Mouse (Mus musculus) hindbrain, embryonic 12.5 days (tissue): ENCODE measurements at regions not wholly inside any gene's neighbourhood (a gene's known extent, or its start where the extent isn't known, plus 50 kb on each side); places are given as distances from the start of the nearest gene placed in this dataset.

ENCODE experiments used
- ATAC-seq: fragments of 200-750 bp; cut with Nextera tagmentation; 2 replicates; pipeline ENCODE4 v1.8.0; 2017; ENCODE audit warnings: moderate TSS enrichment; ENCODE audit not compliant: low FRiP score
- H3K27ac ChIP-seq: fragments of 300-500 bp; sonication (generic); 2 replicates; pipeline ENCODE4 v1.5.1; 2016; ENCODE audit warnings: mild to moderate bottlenecking
- H3K27me3 ChIP-seq: fragments of 300-500 bp; sonication (generic); 2 replicates; pipeline ENCODE4 v1.6.1; 2016; ENCODE audit warnings: mild to moderate bottlenecking
- H3K36me3 ChIP-seq: fragments of 300-500 bp; sonication (generic); 2 replicates; pipeline ENCODE4 v1.6.1; 2016; ENCODE audit warnings: mild to moderate bottlenecking
- H3K4me1 ChIP-seq: fragments of 300-500 bp; sonication (generic); 2 replicates; pipeline ENCODE4 v1.6.1; 2016
- H3K4me2 ChIP-seq: fragments of 300-500 bp; sonication (generic); replicated peaks from 2 replicates; pipeline ENCODE4 v1.6.1; 2016; ENCODE audit warnings: mild to moderate bottlenecking
- H3K4me3 ChIP-seq: fragments of 300-500 bp; sonication (generic); 2 replicates; pipeline ENCODE4 v1.5.1; 2016; ENCODE audit warnings: mild to moderate bottlenecking
- H3K9ac ChIP-seq: fragments of 300-500 bp; sonication (generic); 2 replicates; pipeline ENCODE4 v1.6.1; 2016; ENCODE audit warnings: mild to moderate bottlenecking, moderate library complexity
- H3K9me3 ChIP-seq: fragments of 300-500 bp; sonication (generic); replicated peaks from 2 replicates; pipeline ENCODE4 v1.6.1; 2016; ENCODE audit warnings: mild to moderate bottlenecking
- WGBS: fragments of 180-500 bp; shearing (Covaris S2); methylation state at CpG from one replicate; pipeline ENCODE4 v1.1.7; 2016; 5-methylcytosine and 5-hydroxymethylcytosine counted together

DNA sequence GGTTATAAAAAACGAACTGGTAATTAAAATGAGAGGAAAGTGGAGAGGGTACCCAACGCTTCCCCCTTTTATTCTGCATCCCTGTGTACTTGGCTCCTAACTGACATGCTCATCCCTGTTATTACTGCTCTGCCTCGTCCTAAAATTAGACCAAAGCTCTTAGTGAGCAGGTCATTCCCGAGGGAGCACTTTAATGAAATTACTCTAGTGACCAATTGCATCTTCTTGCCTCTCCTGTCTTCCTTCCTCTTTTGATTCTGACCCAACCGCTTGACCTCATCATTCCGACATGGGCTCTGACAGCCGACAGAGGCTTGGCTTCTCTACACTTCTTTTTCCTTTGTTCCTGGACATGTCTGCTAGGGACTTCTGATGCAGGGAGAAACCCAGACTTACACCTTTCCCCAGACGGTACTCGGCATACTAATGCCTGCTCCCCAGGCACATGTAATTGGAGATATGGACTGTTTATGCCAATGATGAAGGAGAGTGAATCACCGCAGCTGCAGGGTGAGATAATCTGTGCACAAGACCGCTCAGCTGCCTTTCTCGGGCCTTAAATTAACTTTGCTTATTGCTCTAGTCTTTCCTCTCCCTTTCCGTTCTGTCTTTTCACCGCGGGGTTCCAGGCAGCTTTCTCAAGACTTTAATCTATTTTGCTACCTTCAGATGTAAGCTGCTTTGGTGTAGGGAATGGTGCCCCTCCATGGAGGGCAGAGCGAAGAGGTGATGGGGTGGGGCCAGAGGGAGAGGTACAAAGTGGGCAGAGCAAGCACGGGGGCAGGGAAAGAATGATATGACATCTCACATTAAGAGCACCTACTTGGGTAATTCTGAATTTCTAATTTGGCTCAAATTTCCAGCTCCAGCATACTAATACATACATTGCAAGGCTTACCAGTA lies 66.1 kb upstream of the 4930583I09Rik start:
- H3K27ac ChIP-seq = peak overlapping the region; percentile 62; the same call in 1 of the 2 replicates

DNA sequence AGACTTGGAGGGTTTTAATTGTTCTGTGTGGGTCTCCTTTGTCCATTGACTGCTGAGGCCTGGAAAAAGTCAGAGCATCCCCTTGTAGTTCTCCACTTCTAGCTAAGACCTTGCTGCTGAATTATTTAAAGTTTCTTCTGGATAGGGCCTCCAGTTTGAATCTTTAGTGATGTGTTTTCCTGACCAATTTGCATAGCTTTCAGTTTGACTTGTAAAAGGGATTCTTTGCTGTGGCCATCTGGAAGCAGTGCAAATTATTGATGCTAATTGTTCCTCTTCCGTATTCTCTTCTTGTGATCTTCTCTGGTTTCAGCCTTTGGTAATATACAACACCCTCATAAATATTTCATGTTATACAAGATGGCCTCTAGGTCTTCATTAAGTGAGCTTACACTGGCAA lies 61.6 kb upstream of the 4930583I09Rik start:
- H3K4me2 ChIP-seq = no peak overlapping the region
- no peak overlapping the region for H3K27ac ChIP-seq
- H3K4me1 ChIP-seq = peaks cover 12% of the 10 kb centered on the region
- no peak for ATAC-seq
- no peaks in the 10 kb centered on the region for H3K9me3 ChIP-seq
- WGBS = 58% methylated on average over 1 of the region's 1 CpGs
- H3K27me3 ChIP-seq = no peaks in the 10 kb centered on the region
- H3K9ac ChIP-seq = no peak overlapping the region
- no peak overlapping the region for H3K4me3 ChIP-seq
- H3K36me3 ChIP-seq = no peaks in the 10 kb centered on the region

More for the DNA sequence above, 66.1 kb upstream of the 4930583I09Rik start:
- Histone ChIP-seq H3K4me1 (peaks cover 17% of the 10 kb centered on the region), H3K4me2 (no peak overlapping the region), H3K27me3 (no peaks in the 10 kb centered on the region), H3K4me3 (no peak overlapping the region), H3K9ac (no peak overlapping the region), H3K9me3 (no peaks in the 10 kb centered on the region), H3K36me3 (no peaks in the 10 kb centered on the region)
- ATAC-seq = peak; percentile 65
- 58% methylated on average over 17 of the region's 17 CpGs for WGBS

DNA sequence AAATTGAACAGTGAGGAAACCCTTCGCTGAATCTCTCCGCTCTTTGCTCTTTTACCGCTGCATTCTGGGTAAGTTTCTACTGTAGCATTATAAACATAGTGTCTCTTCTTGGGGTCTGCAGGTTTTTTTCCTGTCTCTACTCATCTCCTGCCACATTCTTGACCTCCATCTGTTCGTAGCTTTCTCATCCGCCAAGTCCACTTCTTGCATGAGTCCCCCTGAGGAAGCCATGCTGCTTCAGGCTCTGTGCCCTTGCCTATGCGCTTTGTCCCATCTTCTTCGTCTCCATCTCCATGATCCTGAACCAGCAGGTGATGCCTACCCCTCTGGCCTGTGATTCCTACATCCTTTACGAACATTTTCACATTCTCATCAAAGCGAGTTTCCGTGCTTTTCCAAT lies 60.0 kb upstream of the 4930583I09Rik start:
- Histone ChIP-seq H3K36me3 (no peaks in the 10 kb centered on the region), H3K4me3 (no peak overlapping the region), H3K9ac (no peak overlapping the region), H3K9me3 (no peaks in the 10 kb centered on the region), H3K27me3 (no peaks in the 10 kb centered on the region), H3K4me1 (0 out of 2 replicates have a peak, but pooled peaks cover 3% of the 10 kb centered on the region), H3K4me2 (no peak overlapping the region), H3K27ac (no peak overlapping the region)
- WGBS = 94% methylated on average over 10 of the region's 10 CpGs
- ATAC-seq = no peak

DNA sequence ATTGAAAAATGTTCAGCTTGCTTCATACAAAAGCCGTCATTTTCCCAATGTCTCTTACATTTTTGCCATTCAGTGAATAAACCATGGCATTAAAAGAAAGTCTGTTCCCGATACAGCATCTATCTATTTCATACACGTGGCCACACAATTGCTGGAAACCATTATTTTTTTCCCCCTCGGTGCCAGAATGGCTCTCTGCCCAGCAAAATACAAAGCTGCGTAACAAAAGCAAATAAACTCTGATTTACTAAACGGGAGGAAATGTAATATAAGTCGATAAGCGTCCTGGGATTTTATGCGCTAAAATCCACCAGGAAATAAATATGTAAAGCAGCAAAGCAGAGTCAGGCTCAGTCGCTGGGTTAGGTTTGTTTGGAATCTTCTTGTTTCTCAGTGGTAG lies 59.6 kb upstream of the 4930583I09Rik start:
- no peak overlapping the region for H3K27ac ChIP-seq
- H3K27me3 ChIP-seq = no peaks in the 10 kb centered on the region
- no peak overlapping the region for H3K9ac ChIP-seq
- H3K4me1 ChIP-seq = 0 out of 2 replicates have a peak, but pooled peaks cover 3% of the 10 kb centered on the region
- no peak overlapping the region for H3K4me3 ChIP-seq
- H3K36me3 ChIP-seq = no peaks in the 10 kb centered on the region
- no peak overlapping the region for H3K4me2 ChIP-seq
- ATAC-seq = no peak
- H3K9me3 ChIP-seq = no peaks in the 10 kb centered on the region
- WGBS = 86% methylated on average over 10 of the region's 10 CpGs

DNA sequence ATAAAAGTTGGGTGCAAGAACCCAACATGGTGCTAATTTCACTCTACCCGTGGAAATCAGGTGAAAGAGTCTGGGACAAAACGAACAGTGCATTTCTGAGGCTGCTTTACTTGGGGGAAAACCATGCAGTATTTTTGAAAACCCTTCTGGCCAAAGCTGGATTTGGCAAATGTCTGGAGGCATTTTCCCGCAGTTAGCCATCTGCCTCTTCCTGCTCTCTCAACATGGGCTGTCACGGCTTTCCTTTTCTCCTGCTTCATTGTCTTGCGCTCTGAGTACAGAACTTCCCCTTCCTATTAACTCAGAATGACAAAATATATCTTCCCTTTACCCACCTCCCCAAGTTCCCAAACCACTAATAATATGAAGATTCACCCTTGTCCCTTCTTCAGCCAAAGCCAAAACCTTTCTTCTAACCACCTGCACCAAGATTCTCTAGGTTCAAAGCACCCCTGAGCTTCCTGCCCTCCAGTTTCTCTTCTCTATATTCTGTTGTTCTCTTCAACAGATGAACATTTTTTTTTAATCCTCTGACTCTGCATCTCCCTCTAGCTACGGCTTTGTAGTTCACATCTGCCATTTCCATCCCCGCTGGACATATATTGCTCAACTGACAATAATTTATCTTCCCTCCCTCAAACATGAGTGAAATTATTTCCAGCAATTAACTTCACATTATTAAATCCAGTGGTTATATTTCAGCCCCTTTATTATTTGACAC lies 57.5 kb upstream of the 4930583I09Rik start:
- no peaks in the 10 kb centered on the region for H3K27me3 ChIP-seq
- H3K36me3 ChIP-seq = no peaks in the 10 kb centered on the region
- H3K4me1 ChIP-seq = 0 out of 2 replicates have a peak, but pooled peaks cover 3% of the 10 kb centered on the region
- no peak overlapping the region for H3K4me2 ChIP-seq
- ATAC-seq = no peak
- WGBS = 81% methylated on average over 7 of the region's 7 CpGs
- H3K4me3 ChIP-seq = no peak overlapping the region
- H3K9ac ChIP-seq = no peak overlapping the region
- no peak overlapping the region for H3K27ac ChIP-seq
- H3K9me3 ChIP-seq = no peaks in the 10 kb centered on the region
